Mouse (Mus musculus) liver, postnatal 0 days (tissue): ENCODE results near the gene Tpcn1. TPM values are rescaled to one million over a fixed set of nuclear protein-coding genes. Genes with fewer than 3 reads are reported as not detected.

ENCODE experiments used
- ATAC-seq: fragments of 200-750 bp; cut with Nextera tagmentation; 2 replicates; pipeline ENCODE4 v1.8.0; 2017; ENCODE audit warnings: mild to moderate bottlenecking, moderate library complexity
- DNase-seq: peaks from one replicate; pipeline ENCODE4 v3.0.0-alpha.2; 2016
- H3K27ac ChIP-seq: fragments of 300-500 bp; sonication (generic); 2 replicates; pipeline ENCODE4 v1.5.1; 2014; ENCODE audit warnings: antibody characterized with exemption, moderate library complexity, mild to moderate bottlenecking, low read depth
- H3K27me3 ChIP-seq: fragments of 300-500 bp; sonication (generic); 2 replicates; pipeline ENCODE4 v1.6.1; 2014; ENCODE audit warnings: low read length, control low read depth, mixed read lengths; ENCODE audit not compliant: insufficient read depth
- H3K36me3 ChIP-seq: fragments of 300-500 bp; sonication (generic); replicated peaks from 2 replicates; pipeline ENCODE4 v1.6.1; 2014; ENCODE audit warnings: mild to moderate bottlenecking, control low read depth, low read length, moderate library complexity, mixed read lengths; ENCODE audit not compliant: insufficient read depth
- H3K4me1 ChIP-seq: fragments of 300-500 bp; sonication (generic); 2 replicates; pipeline ENCODE4 v1.6.1; 2014; ENCODE audit warnings: antibody characterized with exemption, mild to moderate bottlenecking, control low read depth; ENCODE audit not compliant: insufficient read depth
- H3K4me2 ChIP-seq: fragments of 300-500 bp; sonication (generic); 2 replicates; pipeline ENCODE4 v1.6.1; 2014; ENCODE audit warnings: low read depth, mild to moderate bottlenecking, low read length, moderate library complexity, mixed read lengths
- H3K4me3 ChIP-seq: fragments of 300-500 bp; sonication (generic); 2 replicates; pipeline ENCODE4 v1.5.1; 2014; ENCODE audit warnings: low read depth, low read length
- H3K9ac ChIP-seq: fragments of 300-500 bp; sonication (generic); replicated peaks from 2 replicates; pipeline ENCODE4 v1.6.1; 2014; ENCODE audit warnings: mild to moderate bottlenecking, moderate library complexity
- H3K9me3 ChIP-seq: fragments of 300-500 bp; sonication (generic); 2 replicates; pipeline ENCODE4 v1.6.1; 2016; ENCODE audit warnings: mild to moderate bottlenecking, control low read depth, low read length, mixed read lengths
- CTCF ChIP-seq: sonication (generic); IDR thresholded peaks from 2 replicates; pipeline ENCODE4 v1.5.1; 2016; ENCODE audit warnings: antibody characterized with exemption, low read depth
- EP300 ChIP-seq: IDR thresholded peaks from 2 replicates; pipeline ENCODE4 v1.6.1; 2016; ENCODE audit warnings: antibody characterized with exemption, low read depth, mild to moderate bottlenecking
- whole genome bisulfite sequencing: fragments of 180-500 bp; shearing (Covaris S2); extraction: QIAGEN DNeasy Blood & Tissue Kit; methylation state at CpG from one replicate; pipeline ENCODE4 v1.1.7; 2014; ENCODE audit not compliant: insufficient replicate concordance; 5-methylcytosine and 5-hydroxymethylcytosine counted together
- polyA plus RNA-seq: library from polyadenylated mRNA; unstranded; fragments of >200 nt; fragmentation: Nextera tagmentation; extraction: Ambion mirVana; gene quantifications from 2 replicates; pipeline ENCODE4 v1.2.1, GENCODE M21; 2015

The Tpcn1 gene
- polyA plus RNA-seq, 1 experiment from 2014 or later, result 18.6 TPM

DNA sequence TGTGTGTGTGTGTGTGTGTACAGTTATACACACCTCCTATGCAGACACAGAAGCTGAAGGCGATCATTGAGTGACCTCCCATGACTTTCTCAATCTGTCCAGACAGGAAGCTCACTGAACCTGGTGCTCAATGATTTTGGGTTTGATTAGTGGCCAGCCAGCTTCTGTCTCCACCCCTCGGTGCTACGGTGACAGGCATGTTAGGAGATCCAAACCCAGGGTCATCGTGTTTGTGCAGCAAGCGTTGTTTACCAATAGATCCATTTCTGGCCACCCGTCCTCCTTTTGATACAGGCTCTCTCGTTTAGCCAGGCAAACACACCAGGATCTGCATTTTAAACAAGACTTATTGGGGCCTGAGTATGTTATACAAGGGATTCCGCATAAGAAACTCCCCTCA, 56.8 kb downstream of the Tpcn1 start:
- Histone ChIP-seq H3K27ac (no peak overlapping the region), H3K4me2 (no peak overlapping the region), H3K4me3 (no peak overlapping the region), H3K9me3 (no peaks in the 10 kb centered on the region), H3K9ac (no peak overlapping the region), H3K36me3 (peaks cover 56% of the 10 kb centered on the region), H3K4me1 (no peaks in the 10 kb centered on the region), H3K27me3 (no peaks in the 10 kb centered on the region)
- ATAC-seq, result peak; percentile 41
- no peak for TF ChIP-seq EP300
- no peak for TF ChIP-seq CTCF
- 62% methylated on average over 8 of the region's 8 CpGs for WGBS
- no peak for DNase-seq

DNA sequence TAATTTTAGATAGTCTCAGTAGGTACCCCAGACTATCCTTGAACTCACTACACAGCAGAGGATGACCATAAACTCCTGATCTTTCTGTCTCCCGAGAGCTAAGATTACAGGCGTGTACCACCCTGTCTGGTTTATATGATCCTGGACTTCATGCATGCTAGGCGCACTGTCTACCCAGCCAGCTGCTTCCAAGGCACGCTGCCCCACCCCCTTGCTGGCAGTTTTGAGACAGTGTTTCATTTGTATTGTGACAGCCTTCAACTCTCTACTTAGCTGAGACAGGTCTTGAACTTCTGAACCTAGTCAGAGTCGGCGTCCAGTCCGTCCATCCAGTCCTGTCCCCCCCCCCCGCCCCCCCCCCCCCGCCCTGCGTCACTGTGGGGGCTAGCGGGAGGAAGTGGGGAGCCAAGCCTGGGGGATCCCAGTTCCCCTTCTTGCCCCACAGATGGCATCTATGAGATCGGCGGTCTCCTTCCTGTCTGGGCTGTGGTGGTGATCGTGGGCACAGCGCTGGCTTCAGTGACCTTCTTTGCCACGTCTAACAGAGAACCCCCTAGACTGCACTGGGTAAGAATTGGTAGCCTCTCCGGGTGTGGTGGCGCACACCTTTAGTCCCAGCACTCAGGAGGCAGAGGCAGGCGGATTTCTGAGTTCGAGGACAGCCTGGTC, 61.0 kb downstream of the Tpcn1 start:
- DNase-seq (no peak), ATAC-seq (no peak)
- H3K27ac ChIP-seq, result no peak overlapping the region
- TF ChIP-seq CTCF, result no peak
- no peak for TF ChIP-seq EP300
- no peak overlapping the region for H3K4me2 ChIP-seq
- no peaks in the 10 kb centered on the region for H3K4me1 ChIP-seq
- no peak overlapping the region for H3K4me3 ChIP-seq
- no peaks in the 10 kb centered on the region for H3K27me3 ChIP-seq
- H3K9ac ChIP-seq, result no peak overlapping the region
- peaks cover 59% of the 10 kb centered on the region for H3K36me3 ChIP-seq
- 47% methylated on average over 16 of the region's 20 CpGs for WGBS
- no peaks in the 10 kb centered on the region for H3K9me3 ChIP-seq

DNA sequence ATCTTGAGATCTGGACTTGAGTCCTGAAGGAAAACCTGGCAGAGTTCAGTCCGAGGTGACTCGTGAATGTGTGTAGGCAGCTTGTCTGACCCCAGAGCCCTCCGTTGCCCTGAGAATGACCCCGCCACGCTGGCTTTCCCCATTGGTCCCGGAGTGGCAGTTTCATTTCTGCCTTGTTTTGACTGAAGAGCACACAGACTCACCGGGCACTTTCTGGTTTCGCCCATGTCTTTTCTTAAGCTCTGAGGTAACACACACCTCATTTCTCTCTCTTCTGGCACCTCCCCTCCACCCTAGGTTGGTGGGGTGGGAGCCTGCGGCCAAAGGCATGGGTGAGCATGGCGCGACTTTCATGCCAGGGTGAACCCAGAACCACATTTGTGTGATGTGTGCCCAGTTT, 62.2 kb downstream of the Tpcn1 start:
- Histone ChIP-seq H3K27ac (no peak overlapping the region), H3K36me3 (peaks cover 70% of the 10 kb centered on the region), H3K27me3 (no peaks in the 10 kb centered on the region), H3K4me3 (no peak overlapping the region), H3K9me3 (no peaks in the 10 kb centered on the region), H3K4me2 (no peak overlapping the region), H3K4me1 (no peaks in the 10 kb centered on the region), H3K9ac (no peak overlapping the region)
- no peak for TF ChIP-seq CTCF
- no peak for TF ChIP-seq EP300
- WGBS, result 69% methylated on average over 11 of the region's 11 CpGs
- DNase-seq (no peak), ATAC-seq (no peak)

DNA sequence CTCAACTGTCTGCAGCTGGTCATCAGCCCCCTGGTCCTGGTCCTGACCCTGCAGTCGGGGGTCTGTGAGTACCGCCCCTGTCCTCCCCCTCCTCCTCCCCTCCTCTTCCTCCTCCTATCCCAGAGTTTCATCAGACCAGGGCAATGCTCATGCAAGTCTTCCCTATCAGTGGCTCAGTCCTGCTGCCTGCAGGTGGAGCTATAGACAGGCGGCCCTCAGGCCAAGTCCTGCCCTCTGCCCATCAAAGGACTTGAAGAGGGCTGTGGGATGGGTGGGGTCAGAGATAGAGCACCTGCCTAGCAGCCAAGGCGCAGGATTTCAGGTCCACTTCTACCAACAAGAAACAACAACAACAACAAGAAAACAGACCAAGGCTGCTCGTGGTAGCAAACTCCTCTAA, 62.7 kb downstream of the Tpcn1 start:
- TF ChIP-seq CTCF (peak; percentile 73), EP300 (no peak)
- WGBS, result 47% methylated on average over 5 of the region's 5 CpGs
- Histone ChIP-seq H3K27ac (no peak overlapping the region), H3K27me3 (no peaks in the 10 kb centered on the region), H3K4me1 (no peaks in the 10 kb centered on the region), H3K9me3 (no peaks in the 10 kb centered on the region), H3K9ac (no peak overlapping the region), H3K36me3 (peaks cover 69% of the 10 kb centered on the region), H3K4me2 (no peak overlapping the region), H3K4me3 (no peak overlapping the region)
- DNase-seq, result no peak
- ATAC-seq, result no peak

DNA sequence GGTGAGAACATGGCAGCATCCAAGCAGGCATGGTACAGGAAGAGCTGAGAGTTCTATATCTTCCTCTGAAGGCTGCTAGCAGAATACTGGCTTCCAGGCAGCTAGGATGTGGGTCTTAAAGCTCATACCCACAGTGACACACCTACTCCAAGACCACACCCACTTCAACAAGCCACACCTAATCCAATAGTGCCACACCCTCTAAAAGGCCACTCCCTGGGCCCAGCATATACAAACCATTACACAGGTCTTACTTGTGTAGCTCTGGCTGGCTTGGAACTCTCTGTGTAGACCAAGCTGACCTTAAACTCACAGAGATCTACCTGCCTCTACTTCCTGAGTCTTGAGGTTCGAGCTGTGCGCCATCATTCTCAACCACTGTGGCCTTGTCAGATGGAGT, 63.7 kb downstream of the Tpcn1 start:
- 85% methylated on average over 2 of the region's 2 CpGs for WGBS
- DNase-seq (no peak), ATAC-seq (peak; percentile 56)
- Histone ChIP-seq H3K4me2 (no peak overlapping the region), H3K9ac (no peak overlapping the region), H3K9me3 (no peaks in the 10 kb centered on the region), H3K27ac (no peak overlapping the region), H3K27me3 (no peaks in the 10 kb centered on the region), H3K4me1 (no peaks in the 10 kb centered on the region), H3K36me3 (peaks cover 70% of the 10 kb centered on the region), H3K4me3 (no peak overlapping the region)
- TF ChIP-seq EP300, result no peak
- TF ChIP-seq CTCF, result no peak

DNA sequence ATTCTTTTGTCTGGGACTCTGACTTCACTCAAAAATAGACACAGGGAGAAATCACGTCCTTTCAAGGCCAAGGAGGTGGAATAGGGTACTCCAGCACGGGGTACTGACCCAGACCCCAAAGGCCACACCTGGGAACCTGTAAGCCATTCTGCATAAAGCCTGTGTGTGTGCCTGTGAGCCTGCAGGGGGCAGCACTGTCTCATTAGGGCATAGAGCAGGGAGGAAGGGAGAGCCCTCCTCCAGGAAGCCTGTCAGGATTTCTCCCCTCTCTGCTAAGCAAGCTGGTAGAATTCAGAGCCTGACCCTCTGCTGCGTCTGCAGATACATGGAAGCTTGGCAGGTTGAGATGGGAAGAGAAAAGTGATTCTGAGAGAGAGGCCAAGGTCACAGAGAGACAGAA, 65.8 kb downstream of the Tpcn1 start:
- Histone ChIP-seq H3K36me3 (peaks cover 62% of the 10 kb centered on the region), H3K9ac (no peak overlapping the region), H3K4me3 (no peak overlapping the region), H3K27me3 (no peaks in the 10 kb centered on the region), H3K27ac (no peak overlapping the region), H3K4me1 (peaks cover 4% of the 10 kb centered on the region; the same call in 1 of the 2 replicates), H3K9me3 (no peaks in the 10 kb centered on the region), H3K4me2 (no peak overlapping the region)
- TF ChIP-seq EP300, result no peak
- peak; percentile 78 for TF ChIP-seq CTCF
- WGBS, result 71% methylated on average over 3 of the region's 3 CpGs
- peak; percentile 63 for DNase-seq
- ATAC-seq, result no peak

GRCm38 (mm10) chr5:120517552-120517951, 70.9 kb downstream of the Tpcn1 start:
- no peak for TF ChIP-seq EP300
- no peak for TF ChIP-seq CTCF
- Histone ChIP-seq H3K4me1 (peaks cover 32% of the 10 kb centered on the region), H3K9me3 (no peaks in the 10 kb centered on the region), H3K4me2 (no peak overlapping the region), H3K9ac (0 out of 2 replicates have a peak overlapping the region, but pooled peaks have one; percentile 18), H3K27me3 (no peaks in the 10 kb centered on the region), H3K36me3 (peaks cover 34% of the 10 kb centered on the region), H3K27ac (peak overlapping the region; percentile 95), H3K4me3 (no peak overlapping the region)
- DNase-seq (no peak), ATAC-seq (no peak)
- 66% methylated on average over 9 of the region's 9 CpGs for WGBS
